Mouse (Mus musculus): Measurements from ENCODE around the gene 4930402H24Rik. TPM values are rescaled to one million over a fixed set of nuclear protein-coding genes. Genes with fewer than 3 reads are reported as not detected.

4930402H24Rik gene
- total and polyA plus RNA-seq, 3 experiments = 6.1 to 6.2 TPM; not detected in 1

- no peak for TF ChIP-seq TBP (IDR thresholded peaks at IDR 0.05; ENCODE audit: low read depth, low read length)
- no peak for TF ChIP-seq HCFC1 (IDR thresholded peaks at IDR 0.05; ENCODE audit: low read depth, low read length)
- no peak for TF ChIP-seq JUND (IDR thresholded peaks at IDR 0.05; ENCODE audit: low read depth, low read length)
- no peak for TF ChIP-seq ELF1 (IDR thresholded peaks at IDR 0.05; ENCODE audit: low read depth, low read length)
- no peak for TF ChIP-seq SMC3 (IDR thresholded peaks at IDR 0.05; ENCODE audit: low read depth, low read length)
- TF ChIP-seq BHLHE40 (IDR thresholded peaks at IDR 0.05; ENCODE audit: borderline replicate concordance, low read depth, low read length) = no peak
- no peak for TF ChIP-seq E2F4 (IDR thresholded peaks at IDR 0.05; ENCODE audit: borderline replicate concordance, low read depth, low read length)
- TF ChIP-seq SIN3A (IDR thresholded peaks at IDR 0.05; ENCODE audit: low read length) = no peak
- no peak for TF ChIP-seq TCF12 (IDR thresholded peaks at IDR 0.05; ENCODE audit: low read depth, low read length)
- TF ChIP-seq ZC3H11A (IDR thresholded peaks at IDR 0.05; ENCODE audit: low read depth, low read length) = no peak
- no peak for TF ChIP-seq GATA1 (IDR thresholded peaks at IDR 0.05; ENCODE audit: low read depth, low read length)
- TF ChIP-seq POLR2A (IDR thresholded peaks at IDR 0.05; ENCODE audit: control insufficient read depth in 1 of 2, insufficient read depth in 1 of 2, low read depth in 1 of 2, low read length in 2 of 2, poor library complexity in 1 of 2) = no peak
- DNase-seq (ENCODE audit: low read depth, low spot score) = no peak
Observed at GRCm38 (mm10) chr2:130717951-130718350, 188.3 kb downstream of the 4930402H24Rik start.

GRCm38 (mm10) chr2:130707057-130707456 is 199.1 kb downstream of the 4930402H24Rik start:
- H3K27ac ChIP-seq (ENCODE audit: control insufficient read depth, low read depth, low read length) = no peak overlapping the region
- H3K27me3 ChIP-seq (ENCODE audit: control insufficient read depth in 1 of 2, insufficient read depth in 2 of 2, low read length in 2 of 2) = no peaks in the 10 kb centered on the region
- no peak for TF ChIP-seq ZKSCAN1 (IDR thresholded peaks at IDR 0.05; ENCODE audit: low read depth, low read length)
- TF ChIP-seq ZMIZ1 (IDR thresholded peaks at IDR 0.05; ENCODE audit: low read depth, low read length) = no peak
- TF ChIP-seq MAFK (IDR thresholded peaks at IDR 0.05; ENCODE audit: borderline replicate concordance, low read depth, low read length) = no peak
- peaks cover 0 to 4% of the 10 kb centered on the region in 2 experiments; a peak in 2 of 4 replicates for H3K36me3 ChIP-seq (ENCODE audit: control insufficient read depth in 1 of 2, insufficient read depth in 2 of 2, low read length in 2 of 2)
- H3K9ac ChIP-seq (ENCODE audit: control insufficient read depth, low read depth, low read length, poor library complexity, severe bottlenecking) = no peak overlapping the region
- no peak for DNase-seq (ENCODE audit: low read depth, low spot score)
- no peak overlapping the region for H3K4me3 ChIP-seq (ENCODE audit: control insufficient read depth in 1 of 2, insufficient read depth in 1 of 2, low read depth in 2 of 2, low read length in 2 of 2)
- peaks cover 0 to 7% of the 10 kb centered on the region in 2 experiments; a peak in 1 of 4 replicates for H3K4me1 ChIP-seq (ENCODE audit: control insufficient read depth in 1 of 2, insufficient read depth in 2 of 2, low read length in 2 of 2)
- no peaks in the 10 kb centered on the region for H3K79me2 ChIP-seq (ENCODE audit: control insufficient read depth, insufficient read depth, low read length, poor library complexity)
- H3K9me3 ChIP-seq (replicated peaks; ENCODE audit: insufficient read depth, low read length) = no peaks in the 10 kb centered on the region

More at GRCm38 (mm10) chr2:130717951-130718350, 188.3 kb downstream of the 4930402H24Rik start:
- no peak overlapping the region for H3K27ac ChIP-seq (ENCODE audit: control insufficient read depth, low read depth, low read length)
- no peaks in the 10 kb centered on the region; a peak in 1 of 4 replicates for H3K36me3 ChIP-seq (ENCODE audit: control insufficient read depth in 1 of 2, insufficient read depth in 2 of 2, low read length in 2 of 2)
- no peaks in the 10 kb centered on the region for H3K9me3 ChIP-seq (replicated peaks; ENCODE audit: insufficient read depth, low read length)
- no peaks in the 10 kb centered on the region for H3K4me1 ChIP-seq (ENCODE audit: control insufficient read depth in 1 of 2, insufficient read depth in 2 of 2, low read length in 2 of 2)
- no peaks in the 10 kb centered on the region for H3K27me3 ChIP-seq (ENCODE audit: control insufficient read depth in 1 of 2, insufficient read depth in 2 of 2, low read length in 2 of 2)
- no peak overlapping the region for H3K4me3 ChIP-seq (ENCODE audit: control insufficient read depth in 1 of 2, insufficient read depth in 1 of 2, low read depth in 2 of 2, low read length in 2 of 2)
- H3K79me2 ChIP-seq (ENCODE audit: control insufficient read depth, insufficient read depth, low read length, poor library complexity) = no peaks in the 10 kb centered on the region
- H3K9ac ChIP-seq (ENCODE audit: control insufficient read depth, low read depth, low read length, poor library complexity, severe bottlenecking) = no peak overlapping the region

- H3K9ac ChIP-seq (ENCODE audit: control insufficient read depth, low read depth, low read length, poor library complexity, severe bottlenecking) = no peak overlapping the region
- DNase-seq (ENCODE audit: low read depth, low spot score) = no peak
- no peaks in the 10 kb centered on the region for H3K27me3 ChIP-seq (ENCODE audit: control insufficient read depth in 1 of 2, insufficient read depth in 2 of 2, low read length in 2 of 2)
- H3K4me1 ChIP-seq (ENCODE audit: control insufficient read depth in 1 of 2, insufficient read depth in 2 of 2, low read length in 2 of 2) = peaks cover 0 to 7% of the 10 kb centered on the region in 2 experiments; a peak in 1 of 4 replicates
- H3K4me3 ChIP-seq (ENCODE audit: control insufficient read depth in 1 of 2, insufficient read depth in 1 of 2, low read depth in 2 of 2, low read length in 2 of 2) = no peak overlapping the region
- H3K27ac ChIP-seq (ENCODE audit: control insufficient read depth, low read depth, low read length) = no peak overlapping the region
- peaks cover 0 to 4% of the 10 kb centered on the region in 2 experiments; a peak in 2 of 4 replicates for H3K36me3 ChIP-seq (ENCODE audit: control insufficient read depth in 1 of 2, insufficient read depth in 2 of 2, low read length in 2 of 2)
- no peaks in the 10 kb centered on the region for H3K79me2 ChIP-seq (ENCODE audit: control insufficient read depth, insufficient read depth, low read length, poor library complexity)
- H3K9me3 ChIP-seq (replicated peaks; ENCODE audit: insufficient read depth, low read length) = no peaks in the 10 kb centered on the region
- TF ChIP-seq CTCF (IDR thresholded peaks at IDR 0.05 in 2 of 3, conservative IDR thresholded peaks at IDR 0.05 in 1 of 3; ENCODE audit: control insufficient read depth in 1 of 3, insufficient read depth in 1 of 3, low read depth in 2 of 3, low read length in 3 of 3, poor library complexity in 1 of 3, severe bottlenecking in 1 of 3) (no peak), MAZ (IDR thresholded peaks at IDR 0.05; ENCODE audit: low read depth, low read length) (no peak), CHD2 (IDR thresholded peaks at IDR 0.05; ENCODE audit: low read length) (no peak), ELF1 (IDR thresholded peaks at IDR 0.05; ENCODE audit: low read depth, low read length) (no peak), RAD21 (IDR thresholded peaks at IDR 0.05; ENCODE audit: low read depth, low read length) (no peak), MAFK (IDR thresholded peaks at IDR 0.05; ENCODE audit: borderline replicate concordance, low read depth, low read length) (no peak), NRF1 (IDR thresholded peaks at IDR 0.05; ENCODE audit: insufficient read depth, low read depth, low read length, poor library complexity, severe bottlenecking) (no peak), RCOR1 (IDR thresholded peaks at IDR 0.05; ENCODE audit: low read depth, low read length) (no peak), MYB (IDR thresholded peaks at IDR 0.05; ENCODE audit: low read depth, low read length) (no peak), ZNF384 (IDR thresholded peaks at IDR 0.05; ENCODE audit: low read depth, low read length) (no peak), POLR2AphosphoS5 (IDR thresholded peaks at IDR 0.05; ENCODE audit: borderline replicate concordance, low read depth, low read length) (no peak), ZMIZ1 (IDR thresholded peaks at IDR 0.05; ENCODE audit: low read depth, low read length) (no peak), JUND (IDR thresholded peaks at IDR 0.05; ENCODE audit: low read depth, low read length) (no peak), TAL1 (IDR thresholded peaks at IDR 0.05; ENCODE audit: low read length) (no peak), BHLHE40 (IDR thresholded peaks at IDR 0.05; ENCODE audit: borderline replicate concordance, low read depth, low read length) (no peak), USF2 (IDR thresholded peaks at IDR 0.05; ENCODE audit: borderline replicate concordance in 1 of 2, insufficient read depth in 1 of 2, low read depth in 1 of 2, low read length in 2 of 2) (no peak)
Observed at GRCm38 (mm10) chr2:130706602-130707001, 199.6 kb downstream of the 4930402H24Rik start.
